Mouse (Mus musculus): ENCODE measurements around the gene Ddx55. TPM values are rescaled to one million over a fixed set of nuclear protein-coding genes. Genes with fewer than 3 reads are reported as not detected.

The Ddx55 gene
- 10 to 100 TPM in 1 of 2 experiments, 1 to 10 TPM in 1; 7.4 to 11.1 TPM for total RNA-seq (2021)
- long read RNA-seq, experiment 1, transcript Ddx55-201 (14 exons, 2,799 nt): major isoform, 6 of 11 reads
- long read RNA-seq, experiment 1, partial matches to known transcripts: 3 of 11 reads
- long read RNA-seq, experiment 1, other reads (novel, unspliced or antisense): 2 of 11 reads
- long read RNA-seq, experiment 2, partial matches to known transcripts: 2 of 13 reads
- long read RNA-seq, experiment 2, other reads (novel, unspliced or antisense): 7 of 13 reads

DNA sequence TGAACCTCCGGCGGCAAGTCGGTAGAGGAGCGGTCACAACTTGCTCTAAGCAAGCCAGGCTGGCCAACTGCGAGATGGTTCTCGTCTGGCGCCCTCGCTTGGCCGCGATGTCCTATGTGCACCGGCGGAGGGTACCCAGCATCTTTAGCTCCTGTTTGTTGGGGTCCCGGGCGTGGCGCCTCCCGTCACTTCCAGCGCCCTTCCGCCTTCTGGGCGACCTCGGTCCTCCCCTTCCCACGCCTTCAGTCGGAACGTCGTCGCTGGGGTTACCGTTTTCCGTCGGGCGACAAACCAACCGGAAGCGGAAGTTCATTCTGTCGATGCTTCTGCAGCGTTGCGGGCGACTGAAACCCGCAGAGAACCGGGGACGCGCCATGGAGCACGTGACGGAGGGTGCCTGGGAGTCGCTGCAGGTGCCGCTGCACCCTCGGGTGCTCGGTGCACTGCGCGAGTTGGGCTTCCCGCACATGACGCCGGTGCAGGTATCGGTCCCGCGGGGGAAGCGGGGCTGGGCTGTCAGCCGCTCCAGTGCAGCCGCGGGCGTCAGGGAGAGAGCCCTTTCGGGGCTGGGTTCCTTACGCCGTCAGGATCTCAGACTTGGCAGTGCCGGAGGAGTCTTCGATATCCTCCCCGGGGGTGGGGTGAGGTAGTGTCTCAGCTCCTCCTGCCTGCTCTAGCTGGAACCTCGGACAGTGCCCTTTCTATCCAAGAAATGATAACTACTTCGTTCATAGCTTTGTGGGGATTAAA is at the start of gene Ddx55:
Gene Ddx55 (plus strand): TSS at position 307 of the 750 bp plus-strand sequence.
- peak; percentile 86 to 89 for DNase-seq (ENCODE audit: low spot score in 2 of 2)

- DNase-seq (ENCODE audit: low spot score in 2 of 2): no peak
Measured at GRCm38 (mm10) chr5:124503742-124504141, 48.9 kb upstream of the Ddx55 start.

GRCm38 (mm10) chr5:124505235-124505634 is 47.4 kb upstream of the Ddx55 start:
- DNase-seq (ENCODE audit: low spot score in 2 of 2): no peak

GRCm38 (mm10) chr5:124506731-124507359 is 45.8 kb upstream of the Ddx55 start:
- DNase-seq (ENCODE audit: low spot score in 2 of 2): no peak

- no peak for DNase-seq (ENCODE audit: low spot score in 2 of 2)
Measured at GRCm38 (mm10) chr5:124509200-124509599, 43.5 kb upstream of the Ddx55 start.

GRCm38 (mm10) chr5:124509742-124510237 is 42.9 kb upstream of the Ddx55 start:
- peak; percentile 41 to 63 for DNase-seq (ENCODE audit: low spot score in 2 of 2)

DNA sequence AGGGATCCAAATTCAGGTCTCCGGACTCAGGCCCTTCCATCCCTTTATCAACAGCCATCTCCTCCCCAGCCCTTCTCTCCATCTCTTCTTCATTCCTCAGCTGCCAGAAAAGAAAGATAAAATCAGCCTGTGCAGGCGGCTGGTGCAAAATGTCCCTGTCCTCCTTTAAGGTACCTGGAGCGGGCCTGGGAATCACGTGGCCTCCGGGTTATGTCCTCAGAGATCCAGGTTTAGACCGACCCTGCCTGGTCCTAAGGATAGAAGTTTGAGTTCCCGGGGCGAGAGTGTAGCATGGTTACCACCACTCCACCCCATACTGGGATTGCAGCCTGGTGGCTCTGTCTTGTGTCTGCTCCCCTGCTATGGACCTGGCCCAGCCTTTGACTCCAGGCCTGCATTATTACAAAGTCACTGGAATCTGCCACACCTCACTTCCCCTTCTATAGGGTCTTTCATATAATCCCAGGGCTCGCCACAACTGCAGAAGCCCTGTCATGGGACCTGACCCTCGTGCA is 42.1 kb upstream of the Ddx55 start:
- DNase-seq (ENCODE audit: low spot score in 2 of 2): no peak

DNA sequence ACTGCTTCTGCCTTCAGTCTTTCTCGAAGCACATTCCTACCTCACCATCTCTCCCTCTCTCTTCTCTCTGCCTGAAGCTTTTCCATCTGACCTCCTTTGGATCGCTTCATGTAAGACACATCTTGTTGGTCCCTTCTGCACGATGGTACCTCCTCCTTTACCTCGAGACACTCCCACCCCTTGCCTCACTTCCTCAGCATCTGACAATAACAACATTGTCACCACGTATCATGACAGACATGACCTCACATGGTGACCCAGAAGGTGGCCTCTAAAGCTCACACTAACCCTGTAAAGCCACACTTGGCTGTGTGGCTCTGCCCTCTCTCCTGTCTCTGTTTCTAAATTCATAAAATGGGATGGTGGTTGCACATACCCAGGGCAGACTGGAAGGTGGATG is 36.9 kb upstream of the Ddx55 start:
- DNase-seq (ENCODE audit: low spot score in 2 of 2): no peak

GRCm38 (mm10) chr5:124518648-124519047 is 34.0 kb upstream of the Ddx55 start:
- no peak for DNase-seq (ENCODE audit: low spot score in 2 of 2)

GRCm38 (mm10) chr5:124521588-124521987 is 31.1 kb upstream of the Ddx55 start:
- DNase-seq (ENCODE audit: low spot score in 2 of 2): no peak

GRCm38 (mm10) chr5:124523032-124523431 is 29.6 kb upstream of the Ddx55 start:
- no peak for DNase-seq (ENCODE audit: low spot score in 2 of 2)

DNA sequence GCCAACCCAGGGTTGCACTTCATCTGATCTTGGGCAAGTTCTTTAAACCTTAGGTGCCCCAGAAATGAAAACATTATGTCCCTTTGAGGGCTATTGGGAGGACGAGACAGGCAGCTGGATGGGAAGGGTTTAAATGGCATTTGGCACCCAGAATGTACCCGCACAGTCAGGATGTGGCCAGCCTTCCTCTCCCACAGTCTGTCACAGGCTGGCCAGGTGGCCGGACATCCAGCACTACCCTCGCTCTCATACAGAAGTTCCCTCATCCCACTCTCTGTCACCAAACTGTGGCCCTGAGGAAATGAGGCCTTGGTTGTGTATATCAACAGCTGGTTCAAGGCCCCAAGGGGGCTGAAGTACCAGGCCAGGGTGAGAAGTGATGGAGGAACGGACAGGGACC is 27.7 kb upstream of the Ddx55 start:
- no peak for DNase-seq (ENCODE audit: low spot score in 2 of 2)

DNA sequence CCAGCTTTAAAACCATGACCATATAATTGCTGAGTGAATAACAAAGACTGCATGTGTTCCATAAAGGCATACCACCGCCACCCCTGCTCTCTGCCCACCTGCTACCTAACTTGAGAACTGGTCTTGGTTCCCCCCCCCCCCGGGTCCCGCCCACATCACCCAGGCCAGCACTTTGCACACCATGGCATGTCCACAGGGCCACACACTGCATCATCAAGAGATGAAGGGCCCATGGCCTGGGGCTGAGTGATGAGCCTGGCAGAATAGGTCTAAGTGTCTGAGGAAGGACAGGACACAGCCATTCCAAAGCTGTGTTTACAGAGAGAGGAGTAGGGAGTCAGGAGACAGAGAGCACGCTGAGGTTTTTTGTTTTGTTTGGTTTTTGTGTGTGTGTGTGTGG is 24.3 kb upstream of the Ddx55 start:
- DNase-seq (ENCODE audit: low spot score in 2 of 2): no peak

- peak in 1 of 2 experiments; percentile 38 for DNase-seq (ENCODE audit: low spot score in 2 of 2)
Measured at GRCm38 (mm10) chr5:124528791-124529190, 23.9 kb upstream of the Ddx55 start.

DNA sequence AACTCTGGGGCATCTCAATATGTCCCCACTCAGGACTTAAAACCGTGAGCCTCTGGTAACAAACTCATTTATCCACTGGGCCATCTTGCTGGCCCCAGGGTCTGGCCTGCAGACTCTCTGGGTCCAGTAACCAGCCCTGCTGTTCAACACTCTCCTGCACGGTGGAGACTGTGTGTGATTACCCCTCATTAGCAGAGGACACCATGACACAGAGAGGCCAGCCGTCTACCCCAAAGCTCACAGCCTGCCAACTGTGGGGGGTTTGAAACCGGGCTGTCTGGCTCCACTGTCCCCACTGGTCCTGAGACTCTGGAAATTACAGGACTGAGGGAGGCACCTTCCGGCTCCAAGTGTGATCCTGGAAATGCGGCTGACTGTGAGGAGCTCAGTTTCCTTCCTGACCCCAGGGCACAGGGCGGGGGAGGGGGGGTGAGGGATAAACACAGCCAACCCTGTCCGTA is 23.4 kb upstream of the Ddx55 start:
- no peak for DNase-seq (ENCODE audit: low spot score in 2 of 2)

GRCm38 (mm10) chr5:124529697-124530096 is 23.0 kb upstream of the Ddx55 start:
- DNase-seq (ENCODE audit: low spot score in 2 of 2): no peak

DNA sequence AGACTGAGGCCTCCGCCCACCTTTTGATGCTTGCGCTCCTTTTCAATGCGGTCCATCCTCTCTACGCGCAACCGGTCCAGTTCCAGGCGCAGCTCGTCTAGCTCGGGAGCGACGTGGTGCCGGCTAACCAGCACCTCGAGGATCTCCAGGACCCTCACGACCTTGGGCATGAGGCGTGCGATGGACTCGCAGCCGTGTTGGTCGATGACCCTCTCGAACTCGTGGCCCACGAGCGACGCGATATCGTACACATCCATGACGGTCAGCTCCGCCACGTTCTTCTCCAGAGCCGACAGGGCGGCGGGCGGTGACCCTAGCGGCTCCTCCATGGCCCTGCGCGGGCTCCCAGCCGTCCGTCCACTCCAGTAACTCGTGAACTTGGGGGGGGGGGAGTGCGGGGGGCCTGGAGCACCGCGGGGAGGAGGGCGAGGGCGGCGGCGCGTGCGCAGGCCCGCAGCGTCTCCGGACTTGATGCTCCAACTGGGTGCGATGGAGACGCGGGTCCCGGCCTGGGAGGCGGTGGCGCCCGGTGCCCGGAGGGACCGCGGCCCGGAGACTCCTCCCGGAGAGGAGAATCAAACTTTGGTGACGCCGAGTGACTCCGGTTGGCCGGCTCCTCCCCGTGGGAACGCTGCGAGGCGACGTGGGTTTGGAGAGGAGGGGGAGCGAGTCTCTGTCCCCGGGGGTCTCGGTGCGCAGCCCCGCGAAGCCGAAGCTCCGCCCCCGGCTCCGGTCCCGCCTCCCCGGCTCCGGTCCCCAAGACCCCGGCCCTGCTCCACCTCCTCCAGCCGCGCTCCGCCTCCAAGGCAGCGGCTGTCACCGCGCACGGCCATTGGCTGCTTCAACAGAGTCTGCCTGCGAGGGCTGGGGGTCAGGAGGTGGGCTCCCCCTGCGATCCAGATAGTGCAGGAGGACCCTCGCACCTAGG is 21.7 kb upstream of the Ddx55 start, which contains the start of gene Rilpl1:
Gene Rilpl1 (minus strand): TSS at position 737 of the 928 bp plus-strand sequence.
- DNase-seq (ENCODE audit: low spot score in 2 of 2): peak; percentile 76 to 86

DNA sequence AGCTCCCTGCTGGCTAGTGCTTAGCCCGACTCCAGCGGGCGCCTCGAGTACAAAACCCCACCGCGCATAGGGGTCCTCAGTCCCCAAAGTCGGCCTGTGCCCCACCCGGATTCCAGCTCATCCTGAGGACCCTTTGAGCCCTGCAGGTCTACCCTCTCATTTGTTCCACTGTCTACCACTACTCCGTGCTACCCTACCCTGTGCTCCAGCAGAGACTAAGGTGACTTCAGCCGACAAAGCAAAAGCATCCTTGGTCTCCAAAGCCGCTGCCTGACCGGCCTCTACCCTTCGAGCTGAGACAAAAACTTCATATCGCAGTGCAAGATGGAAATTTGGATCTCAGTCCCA is 21.1 kb upstream of the Ddx55 start:
- DNase-seq (ENCODE audit: low spot score in 2 of 2): no peak

DNA sequence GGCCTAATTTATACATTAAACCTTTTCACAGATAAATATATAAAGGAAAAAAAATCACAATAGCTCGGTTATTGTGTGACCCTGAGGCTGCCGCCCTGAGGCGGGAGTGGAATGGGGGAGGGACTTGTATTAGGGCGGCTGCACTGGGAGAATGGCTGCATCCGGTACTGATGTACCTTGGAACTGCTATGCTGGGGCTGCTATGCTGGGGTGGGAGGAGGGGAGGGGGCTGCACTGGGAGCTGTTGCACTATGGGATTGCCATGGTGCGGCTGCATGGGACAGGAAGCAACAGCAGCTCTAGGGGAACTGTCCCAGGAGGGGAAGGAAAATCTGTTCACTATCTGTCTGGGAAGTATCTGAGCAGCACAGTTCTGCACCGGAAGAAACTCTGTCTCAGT is 20.2 kb upstream of the Ddx55 start:
- no peak for DNase-seq (ENCODE audit: low spot score in 2 of 2)

DNA sequence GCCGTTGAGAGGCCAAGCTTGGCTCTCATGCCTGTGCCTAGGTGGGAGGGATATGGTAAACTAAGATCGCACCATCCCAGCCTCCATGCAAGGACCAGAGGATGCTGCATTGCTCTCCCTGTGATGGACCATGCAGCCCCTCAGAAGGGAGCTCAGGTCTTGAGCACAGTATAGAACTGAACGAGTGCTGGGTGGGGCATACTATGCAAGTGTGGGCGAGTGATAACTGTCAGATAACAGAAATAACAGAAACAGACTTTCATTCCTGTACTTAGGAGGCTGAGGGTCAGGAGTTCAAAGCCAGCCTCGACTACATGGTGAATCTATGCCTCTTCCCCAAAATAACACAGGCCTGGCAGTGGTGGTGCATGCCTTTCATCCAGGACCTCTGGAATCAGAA is 17.6 kb upstream of the Ddx55 start:
- DNase-seq (ENCODE audit: low spot score in 2 of 2): no peak

- peak in 1 of 2 experiments; percentile 37 for DNase-seq (ENCODE audit: low spot score in 2 of 2)
Measured at GRCm38 (mm10) chr5:124536776-124537175, 15.9 kb upstream of the Ddx55 start.
